Mouse (Mus musculus) ES-Bruce4 (cell line): ENCODE results near the gene Elavl3. TPM values are rescaled to one million over a fixed set of nuclear protein-coding genes. Genes with fewer than 3 reads are reported as not detected.

ENCODE experiments used
- H3K27ac ChIP-seq: 2 replicates; pipeline ENCODE4 v1.5.1; 2012; ENCODE audit warnings: low read length, inconsistent platforms; ENCODE audit not compliant: insufficient read depth
- H3K27me3 ChIP-seq: 2 replicates; pipeline ENCODE4 v1.6.1; 2012; ENCODE audit warnings: mild to moderate bottlenecking, low read length, inconsistent platforms; ENCODE audit not compliant: control insufficient read depth, poor library complexity, insufficient read depth, severe bottlenecking
- H3K36me3 ChIP-seq: 2 replicates; pipeline ENCODE4 v1.6.1; 2012; ENCODE audit warnings: inconsistent platforms, mild to moderate bottlenecking, low read length, moderate library complexity; ENCODE audit not compliant: control insufficient read depth, poor library complexity, insufficient read depth, severe bottlenecking
- H3K4me1 ChIP-seq: one replicate; pipeline ENCODE4 v1.8.1; 2011; ENCODE audit warnings: low read length; ENCODE audit not compliant: control insufficient read depth, insufficient read depth
- H3K4me3 ChIP-seq: 2 replicates; pipeline ENCODE4 v1.5.1; 2011; ENCODE audit warnings: low read depth, mild to moderate bottlenecking, low read length
- H3K9ac ChIP-seq: 2 replicates; pipeline ENCODE4 v1.6.1; 2012; ENCODE audit warnings: low read depth, mild to moderate bottlenecking, inconsistent platforms; ENCODE audit not compliant: poor library complexity, severe bottlenecking
- H3K9me3 ChIP-seq: replicated peaks from 2 replicates; pipeline ENCODE4 v1.6.1; 2012; ENCODE audit warnings: mild to moderate bottlenecking, low read length, inconsistent platforms; ENCODE audit not compliant: control insufficient read depth, poor library complexity, insufficient read depth, severe bottlenecking
- CTCF ChIP-seq: IDR thresholded peaks from one replicate; pipeline ENCODE4 v1.8.1; 2011; ENCODE audit warnings: low read depth, low read length
- EP300 ChIP-seq: IDR thresholded peaks from 2 replicates; pipeline ENCODE4 v1.6.1; 2011; ENCODE audit warnings: low read depth, low read length; ENCODE audit not compliant: insufficient read depth
- POLR2A ChIP-seq: IDR thresholded peaks from one replicate; pipeline ENCODE4 v1.8.1; 2011; ENCODE audit warnings: low read length; ENCODE audit not compliant: insufficient read depth
- polyA plus RNA-seq: library from polyadenylated mRNA; stranded (reverse); fragments of >200 nt; gene quantifications from 2 replicates; pipeline ENCODE4 v1.2.4, GENCODE M21; 2011; ENCODE audit warnings: low read depth; ENCODE audit not compliant: missing spikeins, insufficient read depth, insufficient read length

Elavl3 gene
- polyA plus RNA-seq, 1 experiment = 10.6 TPM

DNA sequence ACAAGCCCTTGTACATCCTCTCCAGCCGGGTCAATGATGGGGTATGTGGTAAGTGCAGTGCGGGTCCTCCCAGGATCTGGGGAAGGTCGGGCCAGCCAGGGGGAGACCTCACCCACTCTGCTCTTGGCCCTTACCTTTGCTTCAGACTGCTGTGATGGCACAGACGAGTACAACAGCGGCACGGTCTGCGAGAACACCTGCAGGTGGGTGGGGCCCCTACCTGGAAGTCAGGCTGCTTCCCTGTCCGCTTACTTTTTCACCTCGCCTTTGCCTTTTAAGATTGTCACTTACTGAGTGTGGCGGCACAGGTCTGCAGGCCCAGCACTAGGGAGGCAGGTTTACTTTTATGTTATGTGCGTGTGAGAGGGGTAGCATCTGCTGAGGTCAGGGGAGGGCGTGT, 47.3 kb downstream of the Elavl3 start:
- Histone ChIP-seq H3K4me1 (no peaks in the 10 kb centered on the region), H3K4me3 (no peak overlapping the region), H3K9ac (no peak overlapping the region), H3K27me3 (no peaks in the 10 kb centered on the region), H3K36me3 (peaks cover 43% of the 10 kb centered on the region), H3K27ac (no peak overlapping the region), H3K9me3 (no peaks in the 10 kb centered on the region)
- TF ChIP-seq CTCF (no peak), EP300 (no peak), POLR2A (no peak)

DNA sequence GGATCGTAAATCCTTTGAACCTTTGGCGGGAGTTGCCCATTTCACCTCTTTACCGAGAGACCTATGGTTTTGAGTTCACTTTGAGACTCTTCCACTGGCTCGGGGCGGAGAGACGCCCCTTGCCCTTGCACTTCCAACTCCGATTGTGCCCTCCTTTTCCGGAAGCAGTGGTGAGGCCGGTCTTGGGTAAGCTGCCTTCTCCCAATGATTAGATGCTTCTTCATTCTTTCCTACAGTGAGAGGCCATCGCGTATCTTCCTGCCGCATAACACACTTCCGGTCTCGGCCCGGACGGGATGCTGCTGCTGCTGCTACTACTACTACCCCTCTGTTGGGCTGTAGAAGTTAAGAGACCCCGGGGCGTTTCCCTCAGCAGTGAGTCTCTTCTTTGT, 48.7 kb downstream of the Elavl3 start:
- no peaks in the 10 kb centered on the region for H3K27me3 ChIP-seq
- peak overlapping the region; percentile 89 for H3K4me3 ChIP-seq
- H3K36me3 ChIP-seq = peaks cover 35% of the 10 kb centered on the region
- H3K9ac ChIP-seq = peak overlapping the region; percentile 38
- TF ChIP-seq POLR2A = no peak
- no peak for TF ChIP-seq EP300
- TF ChIP-seq CTCF = no peak
- no peaks in the 10 kb centered on the region for H3K9me3 ChIP-seq
- H3K27ac ChIP-seq = peak overlapping the region; percentile 11
- no peaks in the 10 kb centered on the region for H3K4me1 ChIP-seq

DNA sequence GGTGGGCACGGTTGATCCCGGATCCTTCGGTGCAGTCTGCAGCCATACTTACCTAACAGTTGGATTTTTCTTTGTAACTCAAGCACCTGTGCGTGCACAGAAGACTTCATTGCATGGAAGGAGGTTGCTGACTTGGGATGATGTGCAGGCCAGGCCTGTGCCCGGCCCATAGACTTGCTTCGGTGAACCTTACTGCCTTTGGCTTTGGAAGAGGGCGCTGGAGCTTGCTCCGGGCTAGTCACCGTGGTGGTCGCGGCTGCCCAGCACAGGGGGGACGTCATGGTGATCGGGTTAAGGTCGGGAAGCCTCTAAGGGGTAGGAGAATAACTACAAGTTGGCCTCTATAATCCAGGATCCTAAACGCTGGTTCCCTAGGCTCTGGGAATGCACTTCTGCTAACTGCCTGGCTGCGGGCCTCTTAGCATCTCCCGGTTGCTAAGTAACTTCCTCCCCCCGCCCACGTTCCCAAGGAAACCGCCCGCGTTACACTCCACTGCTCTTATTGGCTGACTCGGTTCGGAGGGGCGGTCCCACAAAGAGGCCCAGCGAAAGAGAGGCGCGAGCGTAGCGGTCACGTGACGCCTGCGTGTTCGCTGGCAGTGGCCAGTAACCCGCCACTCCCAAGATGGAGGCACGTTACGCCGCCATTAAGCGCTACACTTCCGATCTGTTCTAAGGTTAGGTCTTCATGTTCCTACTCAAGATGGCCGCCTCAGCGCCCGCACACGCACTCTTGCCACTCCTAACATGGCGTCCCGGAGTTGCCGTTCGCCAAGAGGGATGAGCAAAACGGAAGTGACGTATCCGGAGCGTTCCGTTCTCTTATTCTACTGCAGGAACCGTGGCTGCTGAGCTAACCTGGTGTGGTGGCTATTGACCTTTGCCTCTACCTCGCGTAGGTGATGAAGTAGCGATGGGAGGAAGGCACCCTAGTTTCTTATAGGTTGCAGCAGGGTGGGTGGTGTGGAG, 49.3 kb downstream of the Elavl3 start, which contains the start of the genes Ccdc151 and Prkcsh:
TSS of gene Ccdc151 (minus strand) at position 441 of the 969 bp plus-strand sequence.
TSS of gene Prkcsh (plus strand) at position 613 of the 969 bp plus-strand sequence.
- TF ChIP-seq CTCF (no peak), EP300 (peak; percentile 34; the same call in 1 of the 2 replicates), POLR2A (peak; percentile 87)

DNA sequence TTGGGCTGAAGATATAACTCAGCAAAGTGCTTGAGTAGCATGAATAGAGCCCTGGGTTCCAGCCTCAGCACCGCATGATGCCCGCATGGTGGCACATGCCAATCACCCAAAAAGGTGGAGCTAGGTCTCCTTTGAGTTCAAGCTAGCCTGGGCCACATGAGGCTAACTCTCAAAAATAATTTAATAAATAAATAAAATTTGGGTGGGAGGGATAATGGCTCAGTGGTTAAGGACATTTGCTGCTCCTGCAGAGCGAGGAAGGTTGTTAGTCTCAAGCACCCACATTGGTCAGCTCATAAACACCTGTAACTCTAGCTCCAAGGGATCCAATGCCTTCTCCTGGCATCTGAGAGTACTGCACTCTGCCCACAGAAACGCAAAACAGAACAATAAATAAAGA, 50.2 kb downstream of the Elavl3 start:
- Histone ChIP-seq H3K9me3 (no peaks in the 10 kb centered on the region), H3K36me3 (peaks cover 22% of the 10 kb centered on the region), H3K27me3 (no peaks in the 10 kb centered on the region), H3K27ac (no peak overlapping the region), H3K4me3 (no peak overlapping the region), H3K9ac (no peak overlapping the region), H3K4me1 (no peaks in the 10 kb centered on the region)
- TF ChIP-seq CTCF = no peak
- no peak for TF ChIP-seq EP300
- TF ChIP-seq POLR2A = no peak

More for the DNA sequence above, 49.3 kb downstream of the Elavl3 start, which contains the start of the genes Ccdc151 and Prkcsh:
- Histone ChIP-seq H3K27ac (peak within 1 kb of the TSS; percentile 11), H3K4me1 (no peaks in the 10 kb centered on the region), H3K4me3 (peak within 1 kb of the TSS; percentile 89), H3K36me3 (peaks cover 30% of the 10 kb centered on the region), H3K9ac (peak within 1 kb of the TSS; percentile 38), H3K9me3 (no peaks in the 10 kb centered on the region), H3K27me3 (no peaks in the 10 kb centered on the region)

DNA sequence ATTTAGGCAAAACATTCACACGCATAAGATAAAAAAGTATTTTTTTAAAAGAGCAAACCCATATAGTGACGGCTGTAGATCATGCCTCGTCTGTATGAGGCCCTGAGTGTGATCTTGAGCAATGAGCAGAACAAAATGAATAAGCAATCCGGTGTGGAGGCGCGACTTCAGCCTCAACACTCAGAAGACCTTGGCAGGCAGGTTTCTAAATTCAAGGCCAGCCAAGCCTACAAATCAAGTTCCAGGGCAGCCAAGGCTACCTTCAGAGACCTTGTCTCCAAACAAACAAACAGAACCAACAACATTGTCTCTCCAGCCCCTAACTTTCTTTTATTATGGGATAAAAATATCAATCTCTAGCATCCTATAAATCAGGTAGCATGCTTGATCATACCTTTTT, 51.5 kb downstream of the Elavl3 start:
- Histone ChIP-seq H3K4me1 (no peaks in the 10 kb centered on the region), H3K9me3 (no peaks in the 10 kb centered on the region), H3K27me3 (no peaks in the 10 kb centered on the region), H3K9ac (no peak overlapping the region), H3K4me3 (no peak overlapping the region), H3K36me3 (peaks cover 9% of the 10 kb centered on the region), H3K27ac (no peak overlapping the region)
- TF ChIP-seq CTCF (no peak), EP300 (no peak), POLR2A (no peak)
